Mouse (Mus musculus): ENCODE measurements around the gene 6430571L13Rik. TPM values are rescaled to one million over a fixed set of nuclear protein-coding genes. Genes with fewer than 3 reads are reported as not detected.

Gene 6430571L13Rik
- polyA plus RNA-seq (2012; ENCODE audit: low replicate concordance) = 0.07 TPM in 1 of 2 replicates, not detected in the other

DNA sequence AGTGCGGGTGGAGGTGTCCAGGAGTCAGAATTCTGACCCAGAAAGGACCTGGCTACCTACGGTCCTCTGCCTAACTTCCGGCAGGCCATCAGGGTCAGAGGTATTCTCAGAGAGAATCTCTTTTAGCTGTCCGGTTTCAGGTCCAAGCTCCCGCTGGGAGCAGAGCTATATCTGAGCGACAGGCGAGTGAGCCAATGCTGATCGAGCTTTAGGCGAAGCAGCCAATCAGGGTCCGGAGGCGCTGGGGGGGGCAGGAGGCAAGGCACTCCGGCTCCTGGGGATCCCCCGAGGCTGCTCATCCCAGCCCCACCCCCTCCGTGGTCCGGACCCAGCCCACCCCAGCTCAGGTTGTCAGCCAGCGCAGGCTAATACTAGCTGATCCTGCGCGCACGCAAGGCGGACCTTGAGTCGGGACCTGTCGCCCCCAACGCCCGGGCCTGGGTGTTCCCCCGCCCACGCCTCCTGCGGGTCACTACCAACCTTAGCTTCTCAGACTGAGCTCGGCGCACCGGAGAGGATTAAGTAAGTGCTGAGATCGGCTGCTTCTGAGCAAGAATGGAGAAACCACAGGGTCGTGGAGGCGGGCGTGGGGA lies at the start of gene 6430571L13Rik:
Gene 6430571L13Rik, plus strand, starts transcription at position 336 of the 593 bp plus-strand sequence.

DNA sequence AAGGTAGTCTGAATTCAATTTTAAA lies 44.6 kb upstream of the 6430571L13Rik start, which contains the start of gene Cish:
Gene Cish, plus strand, starts transcription at position 11 of the 25 bp plus-strand sequence.

DNA sequence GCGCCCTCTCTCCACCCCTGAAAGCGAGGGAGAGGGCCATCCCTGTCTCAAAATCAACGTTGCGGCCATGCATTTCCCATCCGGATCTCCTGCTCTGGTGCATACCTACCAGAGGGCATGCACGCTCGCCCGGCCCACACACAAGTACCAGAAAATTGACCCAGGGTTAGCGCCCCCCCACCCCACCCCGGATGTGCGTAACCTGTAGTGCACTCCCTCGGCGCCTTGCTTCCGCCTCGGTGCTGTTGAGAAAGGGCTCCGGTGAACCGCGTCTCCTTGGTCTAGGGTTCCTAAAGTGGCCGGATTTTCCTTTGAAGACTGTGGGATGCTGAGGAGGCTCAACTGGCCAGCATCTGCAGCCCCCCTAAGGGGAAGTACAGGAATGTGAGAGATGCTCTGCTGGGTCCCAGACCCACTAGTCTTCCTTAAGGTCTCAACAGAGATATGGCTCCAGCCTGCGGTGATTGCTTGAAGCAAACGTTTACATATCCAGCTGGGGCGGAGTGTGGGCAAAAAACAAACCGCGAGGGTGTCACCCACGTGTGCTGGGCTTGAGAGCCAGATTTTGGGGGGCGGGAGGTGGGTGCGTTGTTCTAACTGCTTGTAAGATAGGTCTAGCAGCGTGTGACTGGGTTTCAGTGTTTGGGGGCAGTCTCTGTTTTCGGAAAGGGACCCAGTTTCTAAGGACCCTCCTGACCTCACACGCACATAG lies 2.1 kb upstream of the 6430571L13Rik start, which contains the start of gene Hemk1:
Gene Hemk1, minus strand, starts transcription at position 179 of the 712 bp plus-strand sequence.

DNA sequence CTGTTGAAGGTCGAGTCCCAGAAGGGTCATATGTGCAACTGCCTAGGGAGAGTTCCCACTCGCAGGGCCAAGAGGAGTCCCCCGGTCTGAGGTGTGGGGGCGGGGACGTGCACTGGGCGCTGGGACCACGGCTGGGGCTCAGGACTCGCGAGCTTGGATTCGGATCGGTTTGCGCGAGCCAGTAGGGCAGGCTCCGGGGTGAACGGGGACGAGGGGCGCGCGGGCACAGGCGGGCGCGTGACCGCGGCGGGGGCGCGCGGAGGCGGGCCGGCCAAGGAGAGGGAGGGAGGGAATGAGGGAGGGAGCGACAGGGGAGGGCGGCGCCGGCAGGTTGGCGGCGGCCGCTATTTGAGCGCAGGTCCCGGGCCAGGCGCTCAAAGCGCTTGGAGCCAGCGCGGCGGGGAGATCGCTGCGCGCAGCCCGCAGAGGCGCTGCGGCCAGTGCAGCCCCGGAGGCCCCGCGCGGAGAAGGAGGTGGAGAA lies 59.1 kb downstream of the 6430571L13Rik start, which contains the start of gene Cacna2d2:
Gene Cacna2d2, plus strand, starts transcription at position 122 of the 481 bp plus-strand sequence.

Other genes starting within 250 kb of the 6430571L13Rik start
- gene Dock3, start 108.7 kb upstream of the 6430571L13Rik start, polyA plus RNA-seq (2012; ENCODE audit: low replicate concordance) = 0.51 TPM in 1 of 2 replicates, not detected in the other
- 8.1 and 13.3 TPM in 2 replicates for gene Mapkapk3, start 50.7 kb upstream of the 6430571L13Rik start, polyA plus RNA-seq (2012; ENCODE audit: low replicate concordance)
- 40.6 and 47.8 TPM in 2 replicates for gene Cish, start 44.6 kb upstream of the 6430571L13Rik start, polyA plus RNA-seq (2012; ENCODE audit: low replicate concordance)
- 4.1 and 4.5 TPM in 2 replicates for gene Hemk1, start 2.3 kb upstream of the 6430571L13Rik start, polyA plus RNA-seq (2012; ENCODE audit: low replicate concordance)
- gene Cacna2d2, start 59.0 kb downstream of the 6430571L13Rik start, polyA plus RNA-seq (2012; ENCODE audit: low replicate concordance) = 0.28 and 4.1 TPM in 2 replicates
- 35.1 and 38.3 TPM in 2 replicates for gene Tmem115, start 193.3 kb downstream of the 6430571L13Rik start, polyA plus RNA-seq (2012; ENCODE audit: low replicate concordance)
- gene Cyb561d2, start 201.6 kb downstream of the 6430571L13Rik start, polyA plus RNA-seq (2012; ENCODE audit: low replicate concordance) = 13.2 and 19.1 TPM in 2 replicates
- gene Nprl2, start 201.6 kb downstream of the 6430571L13Rik start, polyA plus RNA-seq (2012; ENCODE audit: low replicate concordance) = 0.42 and 1.4 TPM in 2 replicates
- gene Zmynd10, start 206.7 kb downstream of the 6430571L13Rik start, polyA plus RNA-seq (2012; ENCODE audit: low replicate concordance) = 2.2 TPM in 1 of 2 replicates, not detected in the other
- 12.4 and 15.7 TPM in 2 replicates for gene Rassf1, start 211.0 kb downstream of the 6430571L13Rik start, polyA plus RNA-seq (2012; ENCODE audit: low replicate concordance)
- 39.9 and 55.8 TPM in 2 replicates for gene Tusc2, start 222.7 kb downstream of the 6430571L13Rik start, polyA plus RNA-seq (2012; ENCODE audit: low replicate concordance)
- gene Hyal2, start 227.3 kb downstream of the 6430571L13Rik start, polyA plus RNA-seq (2012; ENCODE audit: low replicate concordance) = 67.5 and 96.1 TPM in 2 replicates
- 3.4 and 3.5 TPM in 2 replicates for gene Hyal1, start 236.3 kb downstream of the 6430571L13Rik start, polyA plus RNA-seq (2012; ENCODE audit: low replicate concordance)
- gene Naa80, start 238.3 kb downstream of the 6430571L13Rik start, polyA plus RNA-seq (2012; ENCODE audit: low replicate concordance) = 94.0 and 121 TPM in 2 replicates
- gene Hyal3, start 240.2 kb downstream of the 6430571L13Rik start, polyA plus RNA-seq (2012; ENCODE audit: low replicate concordance) = 1.1 TPM in 1 of 2 replicates, not detected in the other
- gene Ifrd2, start 247.0 kb downstream of the 6430571L13Rik start, polyA plus RNA-seq (2012; ENCODE audit: low replicate concordance) = 258 and 340 TPM in 2 replicates

Data from leukemia stem cell, adult 10-12 weeks (primary cell).